In genomic region chr3:116127281-116127680, GRCm38 (mm10) we compare ENCODE assay signal across 8 mouse cellular contexts. TPM values are rescaled to one million over a fixed set of nuclear protein-coding genes. Genes with fewer than 3 reads are reported as not detected.
DNase-seq lines count a peak whose midpoint lies in the region; ATAC-seq lines count a peak whose summit lies in the region.

No protein-coding gene starts in this region.

- H3K9ac ChIP-seq in lung, embryonic 15.5 days = no peak overlapping the region
- H3K9ac ChIP-seq in forebrain, embryonic 16.5 days (replicated peaks; ENCODE audit: low read depth, low read length) = no peak overlapping the region
- H3K9ac ChIP-seq in liver, embryonic 11.5 days (ENCODE audit: low read depth, low read length) = 0 out of 2 replicates have a peak overlapping the region, but pooled peaks have one; percentile 48
- peak overlapping the region; percentile 63 for H3K9ac ChIP-seq in stomach, embryonic 16.5 days (ENCODE audit: low read length)

- no peaks in the 10 kb centered on the region for H3K9me3 ChIP-seq in lung, embryonic 15.5 days
- H3K9me3 ChIP-seq in forebrain, embryonic 16.5 days (ENCODE audit: control insufficient read depth, low read length) = no peaks in the 10 kb centered on the region
- H3K9me3 ChIP-seq in liver, embryonic 11.5 days (ENCODE audit: control insufficient read depth, low read length) = no peaks in the 10 kb centered on the region
- no peaks in the 10 kb centered on the region for H3K9me3 ChIP-seq in stomach, embryonic 16.5 days (replicated peaks; ENCODE audit: control insufficient read depth, low read length)

- ATAC-seq in lung, embryonic 15.5 days (ENCODE audit: borderline replicate concordance, extremely low read depth, low FRiP score, low TSS enrichment) = no peak
- ATAC-seq in forebrain, embryonic 16.5 days = no peak
- no peak for ATAC-seq in liver, embryonic 11.5 days (replicated peaks; ENCODE audit: low FRiP score)
- no peak for ATAC-seq in stomach, embryonic 16.5 days (ENCODE audit: insufficient read depth, low FRiP score)

- peak overlapping the region; percentile 46 for H3K27ac ChIP-seq in lung, embryonic 15.5 days
- H3K27ac ChIP-seq in forebrain, embryonic 16.5 days (ENCODE audit: low read length) = no peak overlapping the region
- peak overlapping the region; percentile 53; the same call in 1 of the 2 replicates for H3K27ac ChIP-seq in liver, embryonic 11.5 days (ENCODE audit: low read depth, low read length)
- no peak overlapping the region for H3K27ac ChIP-seq in stomach, embryonic 16.5 days (ENCODE audit: low read length)

- no peak for DNase-seq in lung, postnatal 10 days
- no peak for DNase-seq in liver, embryonic 11.5 days (ENCODE audit: low spot score)
- no peak for DNase-seq in cerebellum, adult 11 months
- DNase-seq in cerebellum, postnatal 14 days = no peak
- no peak for DNase-seq in right cerebral cortex, postnatal 25 days

- peak overlapping the region; percentile 43 for H3K4me3 ChIP-seq in lung, embryonic 15.5 days
- H3K4me3 ChIP-seq in forebrain, embryonic 16.5 days (replicated peaks; ENCODE audit: low read length) = peak overlapping the region; percentile 5; the same call in 1 of the 2 replicates
- peak overlapping the region; percentile 43 for H3K4me3 ChIP-seq in liver, embryonic 11.5 days (ENCODE audit: low read depth, low read length)
- peak overlapping the region; percentile 30 for H3K4me3 ChIP-seq in stomach, embryonic 16.5 days (replicated peaks; ENCODE audit: low read length)

- H3K36me3 ChIP-seq in lung, embryonic 15.5 days = peaks cover 7% of the 10 kb centered on the region; the same call in 1 of the 2 replicates
- no peaks in the 10 kb centered on the region for H3K36me3 ChIP-seq in forebrain, embryonic 16.5 days (ENCODE audit: control insufficient read depth, insufficient read depth)
- peaks cover 2% of the 10 kb centered on the region; the same call in 1 of the 2 replicates for H3K36me3 ChIP-seq in liver, embryonic 11.5 days (ENCODE audit: control insufficient read depth, insufficient read depth, low read length)
- H3K36me3 ChIP-seq in stomach, embryonic 16.5 days (ENCODE audit: control insufficient read depth, insufficient read depth, low read length) = 0 out of 2 replicates have a peak, but pooled peaks cover 5% of the 10 kb centered on the region

- peak overlapping the region; percentile 48 for H3K4me2 ChIP-seq in lung, embryonic 15.5 days
- H3K4me2 ChIP-seq in forebrain, embryonic 16.5 days (ENCODE audit: low read length) = peak overlapping the region; percentile 20
- peak overlapping the region; percentile 57 for H3K4me2 ChIP-seq in liver, embryonic 11.5 days
- peak overlapping the region; percentile 38 for H3K4me2 ChIP-seq in stomach, embryonic 16.5 days (ENCODE audit: low read depth, low read length)

- peaks cover 14% of the 10 kb centered on the region; the same call in 1 of the 2 replicates for H3K4me1 ChIP-seq in lung, embryonic 15.5 days
- H3K4me1 ChIP-seq in forebrain, embryonic 16.5 days (replicated peaks; ENCODE audit: control insufficient read depth, insufficient read depth, low read length) = peaks cover 6% of the 10 kb centered on the region
- no peaks in the 10 kb centered on the region; the same call in 1 of the 2 replicates for H3K4me1 ChIP-seq in liver, embryonic 11.5 days (replicated peaks; ENCODE audit: control insufficient read depth, insufficient read depth, low read length)
- 0 out of 2 replicates have a peak, but pooled peaks cover 12% of the 10 kb centered on the region for H3K4me1 ChIP-seq in stomach, embryonic 16.5 days (ENCODE audit: control insufficient read depth, insufficient read depth, low read length)

- 21% methylated on average over 2 of the region's 2 CpGs for WGBS in lung, embryonic 15.5 days
- 24% methylated on average over 2 of the region's 2 CpGs for WGBS in forebrain, embryonic 16.5 days
- WGBS in liver, embryonic 11.5 days = 42% methylated on average over 2 of the region's 2 CpGs
- WGBS in stomach, embryonic 16.5 days = 28% methylated on average over 2 of the region's 2 CpGs

- H3K27me3 ChIP-seq in lung, embryonic 15.5 days = no peaks in the 10 kb centered on the region
- H3K27me3 ChIP-seq in forebrain, embryonic 16.5 days (replicated peaks; ENCODE audit: control insufficient read depth, insufficient read depth, low read length) = no peaks in the 10 kb centered on the region
- H3K27me3 ChIP-seq in liver, embryonic 11.5 days (replicated peaks; ENCODE audit: control insufficient read depth, insufficient read depth, low read length) = no peaks in the 10 kb centered on the region
- H3K27me3 ChIP-seq in stomach, embryonic 16.5 days (ENCODE audit: control insufficient read depth, insufficient read depth, low read length) = no peaks in the 10 kb centered on the region

RNA-seq across cellular contexts. Expression of gene Vcam1, which starts 2.2 kb away (rescaled TPM):
- polyA plus RNA-seq in lung, embryonic 15.5 days (2015; fragmentation: Nextera tagmentation; extraction: Ambion mirVana) = 94.4 and 106 TPM in 2 replicates
- polyA plus RNA-seq in forebrain, embryonic 16.5 days (2015; fragmentation: Nextera tagmentation; extraction: Ambion mirVana) = 28.4 and 33.1 TPM in 2 replicates
- polyA plus RNA-seq in liver, embryonic 11.5 days (2014; fragmentation: Nextera tagmentation; extraction: Ambion mirVana) = 64.3 and 67.4 TPM in 2 replicates
- 63.3 and 65.7 TPM in 2 replicates for polyA plus RNA-seq in stomach, embryonic 16.5 days (2015; fragmentation: Nextera tagmentation; extraction: Ambion mirVana)

Comparison
In these comparisons a context has a peak if more than half of its experiments do, and no peak if none do; other contexts are left out.
1. H3K27ac ChIP-seq: peak in lung, embryonic 15.5 days (single experiment) and liver, embryonic 11.5 days (single experiment); none in forebrain, embryonic 16.5 days (single experiment) and stomach, embryonic 16.5 days (single experiment).
2. H3K9ac ChIP-seq: peak in liver, embryonic 11.5 days (single experiment) and stomach, embryonic 16.5 days (single experiment); none in lung, embryonic 15.5 days (single experiment) and forebrain, embryonic 16.5 days (single experiment).
3. Peak in every context shown above with its lines, with median percentiles within 50 percentile points of each other: H3K4me2 ChIP-seq and H3K4me3 ChIP-seq.